Mouse (Mus musculus) liver, embryonic 16.5 days (tissue): ENCODE data around the gene Fam43a. TPM values are rescaled to one million over a fixed set of nuclear protein-coding genes. Genes with fewer than 3 reads are reported as not detected.

Source experiments
- ATAC-seq: fragments of 200-750 bp; cut with Nextera tagmentation; 2 replicates; pipeline ENCODE4 v1.8.0; 2017; ENCODE audit warnings: low read depth, mild to moderate bottlenecking, moderate number of reproducible peaks, moderate library complexity
- H3K27ac ChIP-seq: fragments of 300-500 bp; sonication (generic); 2 replicates; pipeline ENCODE4 v1.5.1; 2014; ENCODE audit warnings: mild to moderate bottlenecking, low read length
- H3K27me3 ChIP-seq: fragments of 300-500 bp; sonication (generic); 2 replicates; pipeline ENCODE4 v1.6.1; 2014; ENCODE audit warnings: low read depth, low read length, mixed read lengths; ENCODE audit not compliant: control insufficient read depth, insufficient read depth
- H3K36me3 ChIP-seq: fragments of 300-500 bp; sonication (generic); 2 replicates; pipeline ENCODE4 v1.6.1; 2014; ENCODE audit warnings: mild to moderate bottlenecking; ENCODE audit not compliant: control insufficient read depth, insufficient read depth
- H3K4me1 ChIP-seq: fragments of 300-500 bp; sonication (generic); 2 replicates; pipeline ENCODE4 v1.6.1; 2014; ENCODE audit warnings: low read depth, low read length, mixed read lengths; ENCODE audit not compliant: control insufficient read depth
- H3K4me2 ChIP-seq: fragments of 300-500 bp; sonication (generic); 2 replicates; pipeline ENCODE4 v1.6.1; 2014; ENCODE audit warnings: low read depth, low read length, mixed read lengths
- H3K4me3 ChIP-seq: fragments of 300-500 bp; sonication (generic); 2 replicates; pipeline ENCODE4 v1.5.1; 2014; ENCODE audit warnings: low read depth, mild to moderate bottlenecking, low read length
- H3K9ac ChIP-seq: fragments of 300-500 bp; sonication (generic); 2 replicates; pipeline ENCODE4 v1.6.1; 2014; ENCODE audit warnings: low read depth, low read length
- H3K9me3 ChIP-seq: fragments of 300-500 bp; sonication (generic); replicated peaks from 2 replicates; pipeline ENCODE4 v1.6.1; 2016; ENCODE audit warnings: low read length; ENCODE audit not compliant: control insufficient read depth
- WGBS: fragments of 180-500 bp; shearing (Covaris S2); extraction: QIAGEN DNeasy Blood & Tissue Kit; methylation state at CpG from one replicate; pipeline ENCODE4 v1.1.7; 2014; ENCODE audit not compliant: insufficient replicate concordance; 5-methylcytosine and 5-hydroxymethylcytosine counted together
- polyA plus RNA-seq: library from polyadenylated mRNA; unstranded; fragments of >200 nt; fragmentation: Nextera tagmentation; extraction: Ambion mirVana; gene quantifications from 2 replicates; pipeline ENCODE4 v1.2.1, GENCODE M21; 2015

Fam43a gene
- polyA plus RNA-seq, 1 experiment from 2014 or later = 7.1 TPM

DNA sequence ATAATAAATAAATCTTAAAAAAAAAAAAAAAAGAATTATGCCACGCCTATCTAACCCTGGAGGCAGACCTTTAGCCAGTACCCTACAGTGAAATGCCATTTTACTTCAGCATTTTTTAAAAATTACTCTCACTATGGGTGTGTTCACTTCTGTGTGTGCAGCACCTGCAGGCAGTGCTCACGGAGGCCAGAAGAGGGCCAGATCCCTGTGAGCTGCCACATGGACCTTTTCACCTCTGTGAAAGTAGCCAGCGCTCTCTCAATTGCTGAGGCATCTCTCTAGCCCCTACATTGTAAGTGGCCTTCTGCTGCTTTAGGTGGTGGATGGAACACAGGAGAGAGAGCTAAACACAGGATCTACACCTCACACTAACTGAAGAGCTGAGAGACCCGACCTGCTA is 29.4 kb upstream of the Fam43a start:
- Histone ChIP-seq H3K9me3 (no peaks in the 10 kb centered on the region), H3K4me1 (peaks cover 11% of the 10 kb centered on the region), H3K27ac (no peak overlapping the region), H3K36me3 (peaks cover 60% of the 10 kb centered on the region), H3K9ac (no peak overlapping the region), H3K4me2 (no peak overlapping the region), H3K4me3 (no peak overlapping the region), H3K27me3 (no peaks in the 10 kb centered on the region)
- ATAC-seq = no peak
- WGBS = 84% methylated on average over 4 of the region's 4 CpGs

DNA sequence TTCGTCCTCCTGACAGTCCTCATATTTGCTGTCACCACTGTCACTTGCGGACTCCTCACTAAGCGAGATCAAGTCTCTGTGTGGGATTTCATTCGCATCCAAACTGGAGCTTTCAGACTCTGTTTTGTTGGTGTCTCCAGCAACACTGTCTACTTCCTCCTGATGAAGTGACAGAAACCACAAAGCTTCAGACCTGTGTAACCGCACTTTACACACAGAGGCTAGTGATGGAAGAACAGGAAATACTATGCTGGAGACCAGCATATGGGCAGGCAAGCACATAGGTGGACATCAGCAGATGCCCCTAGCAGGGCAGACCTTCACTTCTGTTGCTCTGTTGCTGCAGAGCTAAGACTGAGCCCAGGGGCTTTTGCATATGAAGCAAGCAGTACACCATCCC is 28.1 kb upstream of the Fam43a start:
- no peak for ATAC-seq
- whole genome bisulfite sequencing = 67% methylated on average over 5 of the region's 5 CpGs
- H3K36me3 ChIP-seq = peaks cover 62% of the 10 kb centered on the region

DNA sequence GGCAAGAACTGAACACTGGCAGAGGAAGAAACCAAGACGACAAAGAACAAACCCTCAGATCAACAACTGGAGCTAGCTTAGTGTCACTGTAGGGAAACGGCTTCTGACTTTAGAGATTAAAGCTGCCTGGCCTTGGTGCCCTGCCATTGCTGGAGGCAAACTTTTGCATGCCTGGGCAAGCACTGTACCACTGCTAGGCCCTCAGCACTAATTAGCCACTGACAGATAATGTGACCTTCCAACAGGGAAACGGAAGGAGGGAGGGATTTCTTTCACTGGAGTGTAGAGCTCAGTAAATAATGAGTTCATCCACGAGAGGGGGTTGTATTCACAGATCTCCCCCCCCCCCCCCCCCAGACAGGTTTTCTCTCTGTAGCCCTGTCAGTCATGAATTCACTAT is 27.3 kb upstream of the Fam43a start:
- no peaks in the 10 kb centered on the region for H3K4me1 ChIP-seq
- H3K36me3 ChIP-seq = peaks cover 57% of the 10 kb centered on the region
- whole genome bisulfite sequencing = 57% methylated on average over 4 of the region's 4 CpGs
- H3K4me2 ChIP-seq = no peak overlapping the region
- H3K9ac ChIP-seq = no peak overlapping the region
- H3K9me3 ChIP-seq = no peaks in the 10 kb centered on the region
- H3K27ac ChIP-seq = no peak overlapping the region
- ATAC-seq = no peak
- no peak overlapping the region for H3K4me3 ChIP-seq
- H3K27me3 ChIP-seq = no peaks in the 10 kb centered on the region

More for the DNA sequence above, 28.1 kb upstream of the Fam43a start:
- H3K4me3 ChIP-seq = no peak overlapping the region
- no peaks in the 10 kb centered on the region for H3K27me3 ChIP-seq
- H3K9ac ChIP-seq = no peak overlapping the region
- H3K4me1 ChIP-seq = no peaks in the 10 kb centered on the region
- H3K27ac ChIP-seq = no peak overlapping the region
- H3K9me3 ChIP-seq = no peaks in the 10 kb centered on the region
- H3K4me2 ChIP-seq = no peak overlapping the region

DNA sequence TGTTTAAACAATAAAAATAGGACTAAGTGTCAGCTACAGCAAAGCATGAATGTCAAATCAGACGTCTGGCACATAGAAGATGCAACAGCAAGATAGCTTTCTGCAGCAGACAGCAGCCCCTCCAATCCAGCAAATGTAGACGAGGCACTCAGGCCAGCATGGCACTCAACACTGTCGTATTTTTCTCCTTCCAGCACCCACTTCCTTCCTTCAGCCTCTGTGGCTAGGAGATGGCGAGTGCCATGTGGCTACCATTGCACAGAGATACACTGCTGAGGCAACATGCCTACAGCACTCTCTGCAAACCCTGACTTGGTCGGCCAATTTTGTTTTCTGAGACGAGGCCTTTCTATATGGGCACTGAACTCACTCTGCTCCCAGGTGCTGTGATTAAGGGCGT is 23.7 kb upstream of the Fam43a start:
- H3K9me3 ChIP-seq = no peaks in the 10 kb centered on the region
- no peak overlapping the region for H3K4me3 ChIP-seq
- peaks cover 47% of the 10 kb centered on the region for H3K36me3 ChIP-seq
- no peak overlapping the region for H3K27ac ChIP-seq
- H3K4me1 ChIP-seq = no peaks in the 10 kb centered on the region
- H3K27me3 ChIP-seq = no peaks in the 10 kb centered on the region
- no peak overlapping the region for H3K4me2 ChIP-seq
- no peak for ATAC-seq
- WGBS = 51% methylated on average over 7 of the region's 7 CpGs
- no peak overlapping the region for H3K9ac ChIP-seq

DNA sequence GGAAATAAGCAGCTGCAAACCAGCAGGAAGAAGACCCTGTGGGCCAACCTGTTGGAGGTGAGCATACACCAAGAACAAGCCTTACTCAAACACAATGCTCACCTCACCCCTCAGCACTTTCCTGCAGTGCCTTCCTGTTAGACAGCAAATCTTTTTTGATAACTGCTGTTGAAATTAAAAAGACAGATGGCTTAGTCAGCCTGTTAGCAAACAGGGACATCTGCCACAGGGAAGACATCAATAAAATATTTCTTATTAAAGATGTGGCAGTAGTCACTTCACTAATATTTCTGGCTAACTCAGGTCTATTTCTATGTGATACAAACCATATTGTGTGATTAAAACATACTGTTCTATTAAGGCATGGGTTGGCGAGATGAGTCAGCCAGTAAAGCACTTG is 23.1 kb upstream of the Fam43a start:
- Histone ChIP-seq H3K27me3 (no peaks in the 10 kb centered on the region), H3K9ac (no peak overlapping the region), H3K4me2 (no peak overlapping the region), H3K4me1 (no peaks in the 10 kb centered on the region), H3K27ac (no peak overlapping the region), H3K36me3 (peaks cover 47% of the 10 kb centered on the region), H3K9me3 (no peaks in the 10 kb centered on the region), H3K4me3 (no peak overlapping the region)
- no peak for ATAC-seq
- WGBS = 63% methylated on average over 1 of the region's 1 CpGs

DNA sequence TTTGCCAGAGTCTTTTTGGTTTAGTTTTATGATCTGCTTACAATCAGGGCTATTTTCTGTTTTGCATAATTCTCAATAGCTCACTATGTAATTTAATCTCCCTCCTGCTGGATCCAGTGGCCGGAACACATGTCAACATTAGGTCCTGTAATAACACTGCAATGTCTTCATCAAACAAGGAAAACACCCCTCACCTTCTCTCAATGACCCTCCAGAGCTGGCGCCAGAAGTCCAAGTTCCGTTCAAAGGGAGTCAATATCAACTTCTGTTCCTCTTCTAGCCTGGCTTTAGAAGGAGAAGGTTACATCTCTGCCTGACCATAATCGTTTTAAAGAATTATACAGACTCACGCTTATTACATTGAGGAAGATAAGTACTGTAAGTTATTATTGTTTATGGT is 18.8 kb upstream of the Fam43a start:
- Histone ChIP-seq H3K27ac (no peak overlapping the region), H3K4me1 (no peaks in the 10 kb centered on the region), H3K27me3 (no peaks in the 10 kb centered on the region), H3K4me2 (no peak overlapping the region), H3K36me3 (peaks cover 64% of the 10 kb centered on the region), H3K9me3 (no peaks in the 10 kb centered on the region), H3K9ac (no peak overlapping the region), H3K4me3 (no peak overlapping the region)
- 81% methylated on average over 5 of the region's 5 CpGs for WGBS
- no peak for ATAC-seq

DNA sequence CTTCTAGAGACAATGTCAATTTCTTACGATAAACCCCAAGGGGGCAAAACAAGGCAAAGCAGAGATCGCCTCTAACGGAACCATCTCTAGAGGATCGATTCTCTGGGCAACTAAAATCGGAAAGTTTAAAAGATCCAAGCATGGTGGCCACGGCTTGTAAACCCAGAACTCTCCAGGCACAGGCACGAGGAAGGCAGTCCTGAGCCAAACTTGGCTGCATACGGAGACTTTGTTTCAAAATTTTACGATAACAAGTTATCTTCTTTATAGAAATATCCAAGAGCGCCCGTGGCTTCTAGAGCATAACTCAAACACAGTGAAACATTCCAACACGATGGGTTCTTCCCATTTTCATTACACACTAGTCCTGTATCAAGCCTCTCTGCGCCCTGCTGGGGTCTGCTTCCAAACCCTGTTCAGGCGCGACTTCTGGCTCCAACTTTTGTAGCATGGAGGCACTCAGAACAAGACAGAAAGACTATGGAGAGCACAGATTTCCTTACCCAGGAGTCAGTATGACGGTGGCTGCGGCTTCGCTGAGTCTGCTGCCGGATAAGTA is 12.5 kb upstream of the Fam43a start:
- H3K27me3 ChIP-seq = no peaks in the 10 kb centered on the region
- 1% methylated on average over 19 of the region's 19 CpGs for WGBS
- H3K9ac ChIP-seq = peak overlapping the region; percentile 84
- H3K4me3 ChIP-seq = peak overlapping the region; percentile 94
- peaks cover 23% of the 10 kb centered on the region for H3K36me3 ChIP-seq
- H3K9me3 ChIP-seq = no peaks in the 10 kb centered on the region
- H3K27ac ChIP-seq = peak overlapping the region; percentile 52; the same call in 1 of the 2 replicates
- peaks cover 12% of the 10 kb centered on the region for H3K4me1 ChIP-seq
- H3K4me2 ChIP-seq = peak overlapping the region; percentile 89
- ATAC-seq = 0 out of 2 replicates have a peak, but pooled peaks have one; percentile 4

DNA sequence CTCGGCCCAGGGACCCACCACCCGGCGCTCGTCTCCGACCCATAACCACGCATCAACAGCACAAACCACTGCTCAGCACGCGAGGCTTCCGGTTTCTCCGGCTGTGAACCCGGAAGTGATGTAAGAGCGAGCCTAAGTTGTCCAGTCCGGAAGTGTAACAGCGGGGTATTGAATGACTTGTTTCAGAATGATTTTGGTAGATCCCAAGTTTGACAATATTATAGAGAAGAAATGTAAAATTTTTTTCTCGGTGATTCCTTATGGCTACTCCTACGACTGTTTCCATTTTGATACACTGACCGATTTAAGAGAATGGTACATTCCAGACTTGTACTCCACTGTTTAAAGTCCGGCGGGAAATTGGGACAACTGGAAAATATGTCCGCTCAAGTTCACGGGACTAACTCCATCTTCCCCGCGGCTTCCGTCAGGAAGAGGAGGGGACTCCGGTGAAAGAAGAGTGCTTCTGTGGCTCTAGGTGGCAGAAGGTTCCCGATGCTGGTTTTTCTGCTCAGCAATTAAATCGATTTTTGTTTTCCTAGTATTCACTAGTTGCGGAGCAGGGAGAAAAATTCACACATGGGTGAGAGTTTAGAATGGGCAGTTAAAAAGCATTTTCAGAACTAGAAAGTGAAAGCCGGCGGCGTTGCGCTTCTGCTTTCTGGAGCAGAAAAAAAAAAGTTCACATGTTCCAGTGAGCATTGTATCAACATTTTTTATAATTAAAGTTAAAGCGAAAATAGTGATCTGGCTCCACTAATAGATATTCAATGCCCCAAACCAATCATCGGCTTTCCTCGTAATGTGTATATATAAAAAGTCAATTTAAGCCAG is 11.8 kb upstream of the Fam43a start, which contains the start of gene Lsg1:
Gene Lsg1, minus strand, starts transcription at position 99 of the 834 bp plus-strand sequence.
- H3K9me3 ChIP-seq = no peaks in the 10 kb centered on the region
- ATAC-seq = peak; percentile 93
- H3K36me3 ChIP-seq = peaks cover 16% of the 10 kb centered on the region
- H3K27ac ChIP-seq = peak within 1 kb of the TSS; percentile 65
- H3K9ac ChIP-seq = peak within 1 kb of the TSS; percentile 84
- 3% methylated on average over 35 of the region's 35 CpGs for WGBS
- peak within 1 kb of the TSS; percentile 94 for H3K4me3 ChIP-seq
- H3K4me2 ChIP-seq = peak within 1 kb of the TSS; percentile 89
- H3K27me3 ChIP-seq = no peaks in the 10 kb centered on the region
- H3K4me1 ChIP-seq = peaks cover 12% of the 10 kb centered on the region
